Mouse (Mus musculus) kidney, adult 2 months (tissue): ENCODE data around the gene Slain2.

Source experiments
- CTCF ChIP-seq: fragments of 200-500 bp; conservative IDR thresholded peaks from 2 replicates; pipeline ENCODE4 v1.5.1; 2011; ENCODE audit warnings: low read depth, mild to moderate bottlenecking, control low read depth, low read length, moderate library complexity, mixed read lengths; ENCODE audit not compliant: insufficient read depth, insufficient read length
- POLR2A ChIP-seq: fragments of 200-500 bp; IDR thresholded peaks from one replicate; pipeline ENCODE4 v1.6.1; 2011; ENCODE audit warnings: low read depth, low read length, control low read depth

DNA sequence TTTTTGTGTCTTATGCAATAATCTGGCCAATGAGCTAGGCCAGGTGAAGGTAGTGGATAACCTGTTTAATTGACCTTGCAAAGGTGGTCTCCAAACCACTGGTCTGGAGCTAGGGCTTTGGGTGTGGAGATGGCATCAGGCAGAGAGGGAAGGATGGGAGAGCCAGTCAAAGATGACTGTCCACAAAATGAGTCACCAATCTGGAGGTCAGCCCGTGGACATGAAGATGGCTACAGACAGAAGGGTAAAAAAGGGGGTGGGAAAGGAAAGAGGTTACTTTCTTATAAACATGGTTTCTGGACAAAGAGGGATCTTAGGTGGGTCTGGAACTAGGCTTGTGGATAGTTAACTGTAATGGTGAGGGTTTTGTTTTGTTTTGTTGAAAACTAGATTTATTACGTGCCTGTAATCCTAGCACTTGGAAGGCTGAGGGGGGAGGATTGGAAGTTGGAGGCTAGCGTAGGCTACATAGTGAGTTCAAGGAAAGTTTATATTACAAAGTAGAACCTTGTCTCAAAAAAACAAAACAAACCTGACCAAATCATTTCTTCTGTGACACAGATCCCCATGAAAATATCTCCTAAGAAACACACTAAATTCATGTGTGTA, 40.0 kb downstream of the Slain2 start:
- no peak for TF ChIP-seq CTCF
- no peak for TF ChIP-seq POLR2A
